Mouse (Mus musculus): ENCODE data around the gene Gm10134. TPM values are rescaled to one million over a fixed set of nuclear protein-coding genes. Genes with fewer than 3 reads are reported as not detected.
"Not testable (repeated sequence)": the region's sequence is repeated elsewhere in the genome, so short reads cannot be mapped to it uniquely, and the experiment has no call there.

Gm10134 gene
- total RNA-seq, 2 experiments from 2014 or later: not detected

DNA sequence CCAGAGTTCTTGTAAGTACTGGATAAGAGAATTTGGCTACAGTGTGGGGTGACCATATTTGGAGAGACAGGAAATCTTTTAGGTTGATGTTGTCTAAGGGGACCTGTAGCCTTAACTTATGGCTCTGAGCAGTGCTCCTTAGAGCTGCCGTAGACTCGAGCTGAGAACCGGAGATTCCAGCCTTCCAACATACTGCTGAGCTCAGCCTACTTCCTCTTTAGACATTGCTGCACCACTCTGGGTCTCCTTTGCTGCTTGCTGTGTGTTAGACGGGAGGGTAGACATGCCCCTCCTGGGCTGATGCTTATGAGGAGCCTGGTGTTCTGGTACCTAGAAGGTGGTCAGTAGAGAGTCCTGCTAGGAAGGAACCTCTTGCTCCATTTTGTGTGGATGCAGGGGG lies 7.5 kb upstream of the Gm10134 start:
- no peak for ATAC-seq (replicated peaks; ENCODE audit: low FRiP score, low TSS enrichment, poor library complexity, severe bottlenecking)

DNA sequence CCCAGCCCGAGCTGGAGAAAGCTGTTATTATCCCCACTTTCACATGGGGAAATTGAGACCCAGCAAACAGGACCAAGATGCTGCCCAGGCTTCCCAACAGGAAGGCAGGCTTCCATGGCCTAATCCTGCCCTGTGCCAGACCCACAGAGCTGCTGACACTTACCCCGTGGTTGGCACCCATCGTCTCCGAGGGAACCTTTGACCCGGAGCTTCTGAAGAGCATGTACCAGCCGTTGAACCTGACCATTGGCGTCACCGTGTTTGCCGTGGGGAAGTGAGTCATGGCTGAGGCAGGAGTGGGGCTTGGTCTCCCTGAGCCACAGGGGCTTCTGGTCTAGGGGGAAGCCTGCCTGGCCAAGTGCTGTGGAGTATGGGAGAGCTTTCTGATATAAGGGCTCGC lies 2.9 kb upstream of the Gm10134 start:
- no peak for ATAC-seq (replicated peaks; ENCODE audit: low FRiP score, low TSS enrichment, poor library complexity, severe bottlenecking)

GRCm38 (mm10) chr2:28504676-28505075 lies 1.2 kb upstream of the Gm10134 start:
- no peak for ATAC-seq (replicated peaks; ENCODE audit: low FRiP score, low TSS enrichment, poor library complexity, severe bottlenecking)

DNA sequence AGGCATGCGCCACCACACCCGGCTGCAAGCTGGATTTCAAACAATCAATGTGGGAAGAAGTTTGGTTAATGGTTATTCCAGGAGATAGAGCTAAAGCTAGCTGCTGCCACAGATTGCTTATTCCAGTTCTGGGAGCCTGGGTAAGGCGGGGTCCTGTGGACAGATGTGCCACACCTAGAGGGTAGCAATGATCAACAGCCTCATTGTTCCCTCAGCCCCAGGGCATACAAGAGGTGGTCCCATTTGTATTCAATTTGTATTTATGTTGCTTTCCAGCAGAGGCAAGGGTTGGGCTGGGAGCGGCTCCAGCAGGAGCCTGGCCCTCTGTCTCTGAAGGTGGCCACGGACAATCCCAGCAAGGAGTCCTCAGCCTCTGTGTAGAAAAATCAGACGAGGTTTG lies 396 bp downstream of the Gm10134 start:
- ATAC-seq (replicated peaks; ENCODE audit: low FRiP score, low TSS enrichment, poor library complexity, severe bottlenecking): no peak

- not testable (repeated sequence) for ATAC-seq (replicated peaks; ENCODE audit: low FRiP score, low TSS enrichment, poor library complexity, severe bottlenecking)
Observed at GRCm38 (mm10) chr2:28511600-28511999, 5.7 kb downstream of the Gm10134 start.

- no peak for ATAC-seq (replicated peaks; ENCODE audit: low FRiP score, low TSS enrichment, poor library complexity, severe bottlenecking)
Observed at GRCm38 (mm10) chr2:28512798-28513401, 7.0 kb downstream of the Gm10134 start, which contains the start of gene Ralgds. TSS of gene Ralgds (plus strand) at chr2:28513125.

DNA sequence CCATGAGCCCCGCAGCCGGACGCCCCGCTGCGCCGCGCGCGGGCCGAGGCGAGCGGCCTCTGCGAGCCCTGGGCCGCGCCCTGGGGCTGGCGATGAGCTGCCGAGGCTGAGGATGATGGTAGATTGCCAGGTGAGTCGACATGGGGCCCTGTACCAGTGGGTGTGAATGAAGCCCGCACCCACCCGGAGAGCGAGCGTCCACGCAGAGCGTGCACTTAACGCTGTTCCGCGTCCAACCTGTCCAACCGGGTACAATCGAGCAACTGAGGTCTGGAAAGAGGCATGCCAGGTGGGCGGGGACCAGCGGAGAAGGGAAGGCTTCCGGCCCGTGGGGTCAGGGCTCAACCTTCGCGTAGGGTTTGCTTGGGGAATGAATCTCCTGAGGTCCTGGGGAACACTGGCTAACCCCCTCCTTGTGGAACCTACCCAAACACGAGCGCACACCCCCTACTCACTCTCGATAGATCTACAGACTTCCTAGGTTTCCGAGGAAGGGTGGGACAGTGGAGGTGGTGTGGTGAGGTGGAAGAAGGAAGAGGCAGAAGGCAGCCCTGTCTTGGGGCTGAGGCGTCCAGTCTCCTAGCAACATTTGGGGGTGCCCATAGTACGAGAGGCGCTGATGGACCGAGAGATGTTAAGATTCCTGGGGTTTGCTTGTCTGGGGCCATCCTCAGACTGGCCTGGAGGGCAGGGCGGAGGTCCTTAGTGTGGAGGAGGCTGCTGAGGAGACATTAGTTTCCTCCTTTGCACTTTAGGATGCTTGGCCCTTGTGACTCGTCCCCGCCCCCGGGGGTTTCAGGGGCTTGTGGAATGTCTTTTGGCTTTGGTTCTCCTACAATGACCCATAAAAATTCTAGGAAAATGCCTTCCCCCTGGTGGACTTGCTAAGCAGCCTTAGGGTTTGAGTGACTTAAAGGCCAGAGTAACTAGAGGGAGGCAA lies 7.8 kb downstream of the Gm10134 start:
- 0 out of 2 replicates have a peak, but pooled peaks have one; percentile 8 for ATAC-seq (replicated peaks; ENCODE audit: low FRiP score, low TSS enrichment, poor library complexity, severe bottlenecking)

GRCm38 (mm10) chr2:28514489-28514888 lies 8.6 kb downstream of the Gm10134 start:
- peak; percentile 45 for ATAC-seq (replicated peaks; ENCODE audit: low FRiP score, low TSS enrichment, poor library complexity, severe bottlenecking)

DNA sequence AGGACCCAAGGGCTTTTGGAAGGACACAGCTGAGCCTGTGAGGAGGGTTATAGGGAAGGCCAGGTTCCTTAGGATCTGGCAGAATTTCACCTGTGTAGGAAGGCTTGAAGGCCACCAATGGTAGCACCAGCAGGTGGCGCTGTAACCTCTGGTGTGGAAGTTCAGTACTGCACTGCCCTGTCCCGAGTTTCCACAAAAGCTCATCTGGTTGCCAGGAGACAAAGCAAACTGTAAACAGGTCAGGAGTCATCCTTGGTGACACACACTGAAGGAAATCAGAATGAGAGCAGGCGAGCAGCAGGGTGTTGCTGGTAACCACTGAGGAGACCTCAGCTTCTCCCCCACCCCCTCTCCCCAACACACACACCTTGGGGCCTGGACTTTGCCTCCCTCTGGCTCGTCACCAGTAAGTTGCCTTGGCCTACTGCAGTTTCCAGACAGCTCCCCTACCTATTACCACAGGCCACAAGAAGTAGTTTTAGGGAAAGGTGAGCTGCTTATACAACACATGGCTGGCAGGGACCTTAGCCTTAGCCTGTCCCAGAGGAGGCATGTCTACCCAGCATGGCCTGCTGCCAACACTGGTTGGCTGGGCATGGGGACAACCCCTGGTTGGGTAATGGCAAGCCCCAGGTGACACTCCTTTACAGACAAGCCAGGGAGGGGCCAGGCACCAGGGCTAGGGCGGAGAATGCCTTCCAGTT lies 11.5 kb downstream of the Gm10134 start:
- ATAC-seq (replicated peaks; ENCODE audit: low FRiP score, low TSS enrichment, poor library complexity, severe bottlenecking): peak; percentile 55

DNA sequence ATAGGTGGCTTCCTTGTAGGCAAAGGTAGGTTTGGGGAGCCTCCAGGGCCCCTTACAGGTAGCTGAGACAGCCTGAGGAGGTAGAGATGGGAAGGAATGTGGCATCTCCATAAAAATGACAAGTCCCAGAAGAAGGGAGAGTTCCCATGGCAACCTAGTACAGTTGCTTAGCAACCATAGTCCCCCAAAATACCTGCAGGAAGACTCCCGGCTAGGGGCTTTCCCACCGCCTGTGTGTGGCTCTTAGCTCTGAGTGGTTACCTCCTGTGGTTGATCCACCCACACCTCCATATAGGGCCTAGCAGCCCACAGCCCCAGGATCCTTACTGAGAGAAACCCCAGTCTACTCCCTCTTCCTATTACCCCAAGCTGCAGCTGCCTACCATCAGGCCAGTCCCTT lies 12.3 kb downstream of the Gm10134 start:
- no peak for ATAC-seq (replicated peaks; ENCODE audit: low FRiP score, low TSS enrichment, poor library complexity, severe bottlenecking)

DNA sequence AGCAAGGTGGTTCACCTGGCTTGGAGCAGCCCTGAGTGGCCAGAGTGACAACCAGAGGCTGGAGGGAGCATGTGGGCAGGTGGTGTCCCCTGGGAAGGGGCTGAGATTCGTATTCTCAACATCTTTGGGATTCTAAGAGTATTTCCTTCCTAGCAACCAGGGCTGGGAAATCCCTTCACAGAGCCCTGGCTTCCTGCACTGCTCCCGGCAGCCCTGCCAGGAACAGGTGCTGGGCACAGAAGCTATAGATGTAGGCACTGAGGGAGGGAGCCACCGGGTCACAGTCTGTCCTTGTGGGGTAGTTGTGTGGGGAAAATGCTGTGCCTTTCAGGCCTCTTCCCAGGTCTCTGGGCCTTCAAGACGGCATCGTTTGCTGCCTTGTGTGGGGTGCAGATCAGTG lies 14.7 kb downstream of the Gm10134 start:
- ATAC-seq (replicated peaks; ENCODE audit: low FRiP score, low TSS enrichment, poor library complexity, severe bottlenecking): no peak

- ATAC-seq (replicated peaks; ENCODE audit: low FRiP score, low TSS enrichment, poor library complexity, severe bottlenecking): no peak
Observed at GRCm38 (mm10) chr2:28521571-28522151, 15.8 kb downstream of the Gm10134 start.

- no peak for ATAC-seq (replicated peaks; ENCODE audit: low FRiP score, low TSS enrichment, poor library complexity, severe bottlenecking)
Observed at GRCm38 (mm10) chr2:28522166-28522565, 16.3 kb downstream of the Gm10134 start.

DNA sequence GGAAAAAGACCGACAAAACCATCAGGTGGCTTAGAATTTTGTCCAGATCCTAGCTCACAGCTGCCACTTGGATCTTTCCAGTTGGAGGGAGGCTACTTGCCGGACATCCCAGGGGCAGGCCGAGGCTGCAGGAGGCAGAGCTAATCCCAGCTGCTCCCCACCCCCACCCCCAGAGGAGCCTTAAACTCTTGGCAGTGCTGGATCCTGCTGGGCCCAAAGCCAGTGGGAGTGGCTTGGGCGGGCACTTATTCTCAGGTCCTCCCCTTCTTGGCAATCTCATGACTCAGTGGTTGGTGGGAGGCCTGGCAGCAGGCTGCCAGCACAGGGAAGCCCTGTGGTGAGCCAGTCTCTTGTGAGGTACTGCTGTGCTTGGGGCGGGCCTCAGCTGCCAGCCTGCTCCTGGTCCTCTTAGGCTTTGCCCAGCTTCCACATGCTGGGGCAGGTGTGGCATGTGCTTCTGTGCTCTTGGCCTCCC lies 17.8 kb downstream of the Gm10134 start:
- peak; percentile 92 for ATAC-seq (replicated peaks; ENCODE audit: low FRiP score, low TSS enrichment, poor library complexity, severe bottlenecking)

DNA sequence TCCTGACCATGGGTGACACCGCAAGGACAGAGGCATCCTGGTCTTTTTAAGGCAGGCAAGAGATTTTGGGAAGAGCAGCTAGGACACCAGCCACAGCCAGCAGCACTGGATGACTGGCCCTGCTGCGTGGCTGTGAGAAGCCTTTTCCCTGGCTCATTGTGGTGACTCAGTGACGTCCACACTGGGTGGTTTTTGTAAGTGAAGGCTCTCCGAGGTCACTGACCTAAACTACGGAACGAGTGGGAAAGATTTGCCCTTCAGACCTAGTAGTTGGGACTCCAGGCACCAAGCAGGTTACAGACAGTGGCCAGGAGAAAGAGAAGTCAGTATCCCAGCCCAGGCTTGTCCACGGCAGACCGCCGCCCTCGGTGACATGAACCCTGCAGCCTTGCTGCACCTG lies 18.5 kb downstream of the Gm10134 start:
- no peak for ATAC-seq (replicated peaks; ENCODE audit: low FRiP score, low TSS enrichment, poor library complexity, severe bottlenecking)

DNA sequence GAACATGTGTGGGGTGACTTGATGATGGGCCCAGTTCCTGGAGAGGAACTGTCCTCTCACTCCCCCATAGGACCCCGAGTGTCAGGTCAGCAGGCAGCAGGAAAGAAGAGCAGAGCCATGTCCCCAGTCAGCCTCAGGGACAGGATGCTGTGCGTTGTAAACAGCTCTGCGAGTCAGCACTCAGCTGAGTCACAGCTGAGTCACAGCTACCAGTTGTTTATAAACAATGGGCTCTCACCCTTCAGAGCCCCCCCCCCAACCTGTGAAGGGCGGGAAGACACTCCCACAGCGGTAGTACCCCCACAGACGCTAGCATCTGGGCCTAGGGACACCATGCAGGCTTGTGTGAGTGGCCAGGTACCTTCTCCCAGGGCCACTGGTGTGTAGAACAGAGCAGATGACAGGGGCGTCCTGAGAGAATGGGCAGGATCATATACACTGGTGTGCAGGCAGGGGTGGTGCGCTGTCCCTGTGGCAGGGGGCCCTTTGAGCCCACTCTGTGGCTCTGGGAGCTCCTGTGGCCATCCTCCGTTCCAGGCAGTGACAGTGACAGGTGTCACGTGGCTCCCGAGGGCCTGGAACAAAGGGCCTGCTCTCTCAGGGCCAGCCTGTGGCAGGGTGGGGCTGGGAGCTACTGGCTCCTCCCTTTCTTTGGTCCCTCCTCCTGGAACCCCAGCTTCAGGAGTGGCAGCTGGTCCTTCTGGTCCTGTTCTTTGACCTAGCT lies 19.5 kb downstream of the Gm10134 start:
- ATAC-seq (replicated peaks; ENCODE audit: low FRiP score, low TSS enrichment, poor library complexity, severe bottlenecking): peak; percentile 58

DNA sequence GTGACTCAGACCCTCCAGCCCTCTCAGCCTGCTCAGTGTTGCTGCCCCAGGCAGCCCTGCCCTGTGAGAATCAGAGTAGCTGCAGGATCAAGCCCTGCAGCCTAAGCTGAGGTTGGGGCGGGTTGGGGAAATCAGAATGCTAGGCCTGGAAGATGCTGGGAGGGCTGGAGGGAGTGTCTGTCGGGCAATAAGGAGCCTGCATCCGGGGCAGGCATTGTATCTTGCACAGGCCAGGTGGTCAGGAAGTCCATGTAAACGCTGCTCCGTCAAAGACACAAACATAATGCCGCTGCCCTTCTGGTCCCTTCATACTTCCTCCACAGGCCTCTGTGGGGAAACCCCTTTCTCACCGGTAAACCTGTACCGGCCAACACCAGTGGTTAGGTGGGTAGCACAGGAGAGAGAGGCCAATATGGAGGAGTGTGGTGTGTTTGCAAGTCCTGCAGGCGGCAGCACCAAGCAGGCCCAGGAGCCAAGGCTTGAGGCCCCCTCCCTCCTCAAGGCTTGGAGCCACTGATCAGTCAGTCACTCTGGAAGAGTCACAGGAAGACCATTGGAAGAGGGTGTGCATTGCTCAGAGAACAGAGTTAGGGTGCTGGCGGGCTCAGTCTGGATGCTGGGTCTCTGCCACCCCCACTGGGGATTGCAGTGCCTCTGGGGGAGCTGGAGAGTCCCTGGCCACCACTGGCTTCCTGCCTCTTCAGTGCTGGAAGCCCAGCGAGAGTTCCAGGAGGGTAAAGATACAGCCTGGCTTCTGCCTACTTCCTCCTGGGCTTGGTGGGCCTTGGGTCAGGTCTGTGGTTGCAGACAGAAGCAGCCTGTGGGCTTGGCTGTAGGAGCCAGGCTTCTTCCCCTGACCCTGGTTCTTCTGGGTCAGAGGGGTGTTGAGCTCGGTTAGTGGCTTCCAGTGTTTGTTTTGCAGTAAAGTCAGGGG lies 20.3 kb downstream of the Gm10134 start:
- no peak for ATAC-seq (replicated peaks; ENCODE audit: low FRiP score, low TSS enrichment, poor library complexity, severe bottlenecking)

Measured in megakaryocyte-erythroid progenitor cell, adult 5-6 weeks (primary cell).